Mouse (Mus musculus) heart, embryonic 11.5 days (tissue): ENCODE results near the gene Uts2r. TPM values are rescaled to one million over a fixed set of nuclear protein-coding genes. Genes with fewer than 3 reads are reported as not detected.

ENCODE experiments used
- ATAC-seq: fragments of 200-750 bp; cut with Nextera tagmentation; replicated peaks from 2 replicates; pipeline ENCODE4 v1.8.0; 2017; ENCODE audit warnings: moderate library complexity; ENCODE audit not compliant: insufficient number of reproducible peaks, low FRiP score, low TSS enrichment
- H3K27ac ChIP-seq: fragments of 300-500 bp; sonication (generic); 2 replicates; pipeline ENCODE4 v1.5.1; 2014; ENCODE audit warnings: mild to moderate bottlenecking, low read depth, low read length
- H3K27me3 ChIP-seq: fragments of 300-500 bp; sonication (generic); 2 replicates; pipeline ENCODE4 v1.6.1; 2014; ENCODE audit warnings: mild to moderate bottlenecking, low read length, mixed read lengths; ENCODE audit not compliant: control insufficient read depth, insufficient read depth
- H3K36me3 ChIP-seq: fragments of 300-500 bp; sonication (generic); 2 replicates; pipeline ENCODE4 v1.6.1; 2014; ENCODE audit warnings: mild to moderate bottlenecking, low read length, moderate library complexity, mixed read lengths; ENCODE audit not compliant: control insufficient read depth, insufficient read depth
- H3K4me1 ChIP-seq: fragments of 300-500 bp; sonication (generic); 2 replicates; pipeline ENCODE4 v1.6.1; 2014; ENCODE audit warnings: low read length; ENCODE audit not compliant: control insufficient read depth, insufficient read depth
- H3K4me2 ChIP-seq: fragments of 300-500 bp; sonication (generic); 2 replicates; pipeline ENCODE4 v1.6.1; 2014; ENCODE audit warnings: mild to moderate bottlenecking, moderate library complexity
- H3K4me3 ChIP-seq: fragments of 300-500 bp; sonication (generic); 2 replicates; pipeline ENCODE4 v1.5.1; 2014; ENCODE audit warnings: low read depth, low read length
- H3K9ac ChIP-seq: fragments of 300-500 bp; sonication (generic); 2 replicates; pipeline ENCODE4 v1.6.1; 2014; ENCODE audit warnings: mild to moderate bottlenecking, low read depth, low read length, moderate library complexity
- H3K9me3 ChIP-seq: fragments of 300-500 bp; sonication (generic); replicated peaks from 2 replicates; pipeline ENCODE4 v1.6.1; 2016; ENCODE audit warnings: low read length; ENCODE audit not compliant: control insufficient read depth
- WGBS: fragments of 180-500 bp; shearing (Covaris S2); extraction: QIAGEN DNeasy Blood & Tissue Kit; methylation state at CpG from one replicate; pipeline ENCODE4 v1.1.7; 2014; ENCODE audit not compliant: insufficient replicate concordance; 5-methylcytosine and 5-hydroxymethylcytosine counted together
- polyA plus RNA-seq: library from polyadenylated mRNA; unstranded; fragments of >200 nt; fragmentation: Nextera tagmentation; extraction: Ambion mirVana; gene quantifications from 2 replicates; pipeline ENCODE4 v1.2.1, GENCODE M21; 2014

Uts2r gene
- not detected in 2 replicates for polyA plus RNA-seq

DNA sequence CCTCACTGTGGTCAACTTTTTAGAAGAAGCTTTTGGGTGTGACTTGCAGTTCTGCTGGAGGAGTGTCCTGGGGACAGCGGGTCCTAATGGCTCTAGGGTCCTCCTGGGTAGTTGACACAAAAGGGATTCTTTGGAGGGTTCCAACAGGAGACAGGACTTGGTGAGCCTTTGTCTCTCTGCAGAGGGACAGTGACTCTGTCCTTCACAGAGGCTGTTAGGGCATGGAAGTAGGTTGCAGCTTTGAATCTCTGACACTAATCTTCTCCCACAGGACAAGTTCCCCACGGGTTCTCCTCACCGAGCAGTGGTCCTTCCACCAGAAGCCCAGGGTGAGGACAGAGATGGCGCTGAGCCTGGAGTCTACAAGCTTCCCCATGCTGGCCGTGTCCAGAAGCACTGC lies at the start of gene Uts2r:
Uts2r (plus strand) TSS at position 301 of the 400 bp plus-strand sequence.
- H3K4me3 ChIP-seq: no peak within 1 kb of the TSS
- no peaks in the 10 kb centered on the region for H3K9me3 ChIP-seq
- peaks cover 34% of the 10 kb centered on the region for H3K27me3 ChIP-seq
- H3K36me3 ChIP-seq: no peaks in the 10 kb centered on the region
- no peak within 1 kb of the TSS for H3K27ac ChIP-seq
- H3K4me1 ChIP-seq: peaks cover 6% of the 10 kb centered on the region; the same call in 1 of the 2 replicates
- H3K4me2 ChIP-seq: no peak within 1 kb of the TSS
- WGBS: 81% methylated on average over 5 of the region's 5 CpGs
- no peak within 1 kb of the TSS for H3K9ac ChIP-seq
- no peak for ATAC-seq

DNA sequence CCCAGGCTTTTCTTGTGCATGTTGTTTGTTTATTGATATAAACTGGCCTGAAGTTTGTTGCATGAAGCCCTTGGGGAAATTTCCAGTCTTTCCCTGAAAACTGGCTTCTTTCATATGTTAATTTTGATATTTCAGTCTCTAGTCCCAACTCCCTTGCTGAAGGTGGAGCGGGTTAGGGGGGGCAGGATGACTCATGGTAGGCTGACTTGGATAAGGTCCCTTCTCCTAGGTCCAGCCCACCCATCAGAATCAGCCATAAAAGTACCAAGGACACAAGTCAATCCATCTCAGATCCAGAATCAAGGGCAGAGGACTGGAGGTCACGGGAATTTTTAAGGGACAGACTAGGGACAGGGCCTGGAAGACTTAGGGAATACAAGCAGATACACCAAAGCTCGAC lies 49.0 kb upstream of the Uts2r start:
- ATAC-seq: no peak

DNA sequence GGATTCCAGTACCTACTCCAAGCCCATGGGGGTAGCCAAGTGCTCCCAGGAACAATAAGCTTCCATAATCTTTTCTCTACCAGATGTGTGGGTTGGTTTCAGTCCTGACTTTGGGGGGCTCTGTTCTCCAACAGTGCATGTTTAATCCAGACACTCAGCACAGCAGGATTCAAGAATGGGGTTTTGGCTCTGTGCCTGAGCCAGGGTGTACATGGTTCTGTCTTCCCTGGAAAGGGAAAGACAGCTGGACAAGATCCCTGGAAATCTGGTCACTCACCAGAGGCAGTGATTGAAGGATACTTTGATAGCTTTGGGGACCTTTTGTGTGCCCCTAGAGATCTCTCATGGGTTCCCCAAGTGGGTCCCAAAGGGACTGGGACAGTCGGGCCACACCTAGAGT lies 48.5 kb upstream of the Uts2r start:
- ATAC-seq: no peak
- 72% methylated on average over 1 of the region's 1 CpGs for WGBS
- Histone ChIP-seq H3K4me2 (no peak overlapping the region), H3K9ac (no peak overlapping the region), H3K36me3 (no peaks in the 10 kb centered on the region), H3K27me3 (peaks cover 8% of the 10 kb centered on the region; the same call in 1 of the 2 replicates), H3K9me3 (no peaks in the 10 kb centered on the region), H3K27ac (no peak overlapping the region), H3K4me1 (peaks cover 22% of the 10 kb centered on the region), H3K4me3 (no peak overlapping the region)

More for the DNA sequence above, 49.0 kb upstream of the Uts2r start:
- Histone ChIP-seq H3K4me1 (peaks cover 22% of the 10 kb centered on the region), H3K36me3 (no peaks in the 10 kb centered on the region), H3K4me3 (no peak overlapping the region), H3K9ac (no peak overlapping the region), H3K27ac (no peak overlapping the region), H3K27me3 (peaks cover 8% of the 10 kb centered on the region; the same call in 1 of the 2 replicates), H3K9me3 (no peaks in the 10 kb centered on the region), H3K4me2 (no peak overlapping the region)
- WGBS: 84% methylated on average over 3 of the region's 3 CpGs

DNA sequence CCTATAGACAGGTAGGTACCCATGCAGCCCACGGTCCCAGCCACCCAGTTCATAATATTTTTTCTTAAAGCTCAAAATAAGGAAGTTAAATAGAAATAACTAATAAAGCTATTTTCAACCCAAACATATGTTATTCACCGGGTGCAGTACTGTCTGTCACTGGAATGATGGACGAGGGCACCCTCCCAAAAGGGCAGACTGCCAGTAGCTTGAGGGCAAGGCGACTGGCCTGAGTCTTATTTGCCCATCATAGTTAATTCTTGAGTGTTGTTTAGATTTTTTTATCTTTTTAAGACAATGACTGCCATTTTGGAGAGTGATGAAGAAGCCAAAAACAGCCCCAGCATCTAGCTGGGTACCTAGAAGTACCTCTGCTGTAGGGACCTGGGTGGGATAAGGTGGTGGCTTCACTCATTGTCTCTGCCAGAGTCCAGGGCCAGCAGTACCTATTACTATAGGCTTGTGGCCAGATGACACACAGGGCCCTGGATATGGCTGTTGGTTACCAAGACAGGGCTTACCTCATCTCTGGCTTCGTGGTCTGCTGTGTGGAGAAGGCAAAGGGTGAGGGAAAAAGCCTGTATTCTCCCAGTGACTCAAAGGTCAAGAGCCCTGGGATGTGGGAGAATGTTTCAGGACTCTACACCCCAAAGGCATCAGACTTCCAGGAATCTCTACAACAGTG lies 47.8 kb upstream of the Uts2r start:
- Histone ChIP-seq H3K27me3 (peaks cover 8% of the 10 kb centered on the region; the same call in 1 of the 2 replicates), H3K4me3 (no peak overlapping the region), H3K9ac (no peak overlapping the region), H3K4me1 (peaks cover 22% of the 10 kb centered on the region), H3K27ac (no peak overlapping the region), H3K36me3 (no peaks in the 10 kb centered on the region), H3K4me2 (no peak overlapping the region), H3K9me3 (no peaks in the 10 kb centered on the region)
- no peak for ATAC-seq
- 68% methylated on average over 5 of the region's 5 CpGs for WGBS

DNA sequence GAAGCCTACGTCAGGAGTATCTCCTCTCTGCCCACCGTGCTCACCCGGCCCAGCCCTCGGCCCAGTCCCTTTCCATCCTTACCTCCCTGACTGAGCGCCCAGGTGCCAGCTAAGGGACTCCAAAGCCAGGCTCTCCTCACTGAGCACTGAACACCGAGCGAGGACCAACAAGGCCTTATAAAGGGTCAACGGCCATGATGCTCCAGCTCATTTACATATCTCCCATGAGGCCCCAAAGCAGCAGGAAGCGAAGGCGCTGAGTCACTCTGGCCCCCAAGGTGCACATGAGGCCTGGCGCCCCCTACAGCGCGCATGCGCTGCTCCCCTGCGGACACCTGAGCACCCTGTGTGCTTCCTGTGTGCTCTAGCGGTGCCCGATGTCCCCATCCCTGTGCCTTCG lies 42.0 kb upstream of the Uts2r start:
- peaks cover 13% of the 10 kb centered on the region for H3K4me1 ChIP-seq
- no peaks in the 10 kb centered on the region; the same call in 1 of the 2 replicates for H3K27me3 ChIP-seq
- no peak overlapping the region for H3K4me2 ChIP-seq
- H3K36me3 ChIP-seq: no peaks in the 10 kb centered on the region
- H3K4me3 ChIP-seq: no peak overlapping the region
- H3K27ac ChIP-seq: no peak overlapping the region
- no peak for ATAC-seq
- no peak overlapping the region for H3K9ac ChIP-seq
- H3K9me3 ChIP-seq: no peaks in the 10 kb centered on the region
- WGBS: 89% methylated on average over 18 of the region's 18 CpGs

DNA sequence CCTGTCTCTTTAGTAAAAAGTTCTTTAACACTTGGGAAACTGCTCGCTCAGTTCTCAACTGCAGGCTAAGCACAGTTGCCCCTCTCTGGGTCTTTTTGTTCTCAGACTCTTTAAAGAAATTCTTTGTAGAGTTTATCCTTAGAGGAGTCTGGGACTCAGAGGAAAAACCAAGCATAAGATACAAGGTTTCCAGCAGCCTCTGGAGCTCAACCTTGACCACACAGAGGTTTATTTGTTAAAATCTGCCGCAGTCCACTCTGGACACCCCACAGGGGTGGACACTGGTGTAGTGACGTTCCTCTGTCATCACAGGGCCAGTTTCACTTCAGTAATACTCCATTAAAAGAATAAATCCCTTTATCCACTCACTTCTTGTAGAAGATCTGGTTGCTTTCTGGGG lies 41.5 kb upstream of the Uts2r start, which contains the start of gene Tex19.2:
Tex19.2 (minus strand) TSS at position 101 of the 400 bp plus-strand sequence.
- peaks cover 13% of the 10 kb centered on the region for H3K4me1 ChIP-seq
- 85% methylated on average over 3 of the region's 3 CpGs for WGBS
- no peak within 1 kb of the TSS for H3K27ac ChIP-seq
- no peak within 1 kb of the TSS for H3K4me3 ChIP-seq
- ATAC-seq: no peak
- no peaks in the 10 kb centered on the region for H3K36me3 ChIP-seq
- no peaks in the 10 kb centered on the region; the same call in 1 of the 2 replicates for H3K27me3 ChIP-seq
- H3K9ac ChIP-seq: no peak within 1 kb of the TSS
- H3K9me3 ChIP-seq: no peaks in the 10 kb centered on the region
- no peak within 1 kb of the TSS for H3K4me2 ChIP-seq

DNA sequence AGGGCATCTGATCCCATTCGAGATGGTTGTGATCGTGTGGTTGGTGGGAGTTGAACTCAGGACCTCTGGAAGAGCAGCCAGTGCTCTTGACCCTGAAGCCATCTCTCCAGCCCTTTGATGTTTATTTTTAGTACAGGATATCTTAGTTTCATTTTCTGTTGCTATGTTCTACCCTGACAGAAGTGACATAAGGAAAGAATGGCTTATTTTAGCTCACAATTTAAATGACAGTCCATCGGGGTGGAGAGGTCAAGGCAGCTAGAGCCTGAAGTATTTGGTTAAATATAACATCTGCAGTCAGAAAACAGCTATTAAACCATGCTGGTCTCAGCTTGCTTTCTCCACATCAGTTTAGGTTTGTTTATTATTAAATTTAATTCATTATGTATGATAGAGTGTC lies 38.9 kb upstream of the Uts2r start:
- H3K4me1 ChIP-seq: peaks cover 17% of the 10 kb centered on the region
- 64% methylated on average over 3 of the region's 3 CpGs for WGBS
- no peak overlapping the region for H3K4me2 ChIP-seq
- H3K36me3 ChIP-seq: no peaks in the 10 kb centered on the region
- H3K9ac ChIP-seq: no peak overlapping the region
- no peak for ATAC-seq
- H3K27me3 ChIP-seq: no peaks in the 10 kb centered on the region; the same call in 1 of the 2 replicates
- H3K27ac ChIP-seq: 0 out of 2 replicates have a peak overlapping the region, but pooled peaks have one; percentile 41
- H3K4me3 ChIP-seq: no peak overlapping the region
- H3K9me3 ChIP-seq: no peaks in the 10 kb centered on the region

DNA sequence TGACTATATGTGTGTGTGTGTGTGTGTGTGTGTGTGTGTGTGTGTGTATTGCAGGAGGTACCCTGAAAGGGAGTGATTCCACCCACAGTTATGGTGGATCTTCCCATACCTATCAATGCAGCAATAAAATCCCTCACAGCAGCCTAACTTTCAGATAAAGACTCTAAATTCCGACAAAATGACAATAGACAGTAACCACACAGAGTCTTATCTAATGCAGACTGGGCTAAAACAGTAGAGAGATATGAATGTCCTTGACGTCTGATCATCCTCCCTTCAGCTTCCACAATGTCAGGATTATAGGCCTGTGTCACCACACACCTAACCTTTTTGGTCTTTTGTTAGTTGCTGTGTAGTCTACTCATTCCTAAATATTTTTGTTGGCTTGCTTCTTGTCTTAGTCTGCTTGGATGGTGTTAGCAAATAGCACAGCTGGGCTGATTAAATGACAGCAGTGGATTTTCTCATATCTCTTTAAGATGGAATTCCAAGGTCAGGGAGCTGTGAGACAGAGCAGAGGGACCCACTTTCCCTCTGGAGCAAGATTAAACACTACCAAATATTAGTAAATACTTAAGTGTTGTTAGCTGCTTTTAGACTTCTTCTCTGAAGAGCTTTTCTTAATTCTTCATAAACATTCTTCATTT lies 37.9 kb upstream of the Uts2r start:
- no peak overlapping the region for H3K4me3 ChIP-seq
- WGBS: 15% methylated on average over 2 of the region's 2 CpGs
- H3K4me2 ChIP-seq: no peak overlapping the region
- H3K27ac ChIP-seq: peak overlapping the region; percentile 41; the same call in 1 of the 2 replicates
- H3K9ac ChIP-seq: 0 out of 2 replicates have a peak overlapping the region, but pooled peaks have one; percentile 10
- no peak for ATAC-seq
- no peaks in the 10 kb centered on the region for H3K9me3 ChIP-seq
- no peaks in the 10 kb centered on the region for H3K27me3 ChIP-seq
- no peaks in the 10 kb centered on the region for H3K36me3 ChIP-seq
- peaks cover 18% of the 10 kb centered on the region for H3K4me1 ChIP-seq
